ENCODE assay signal across 7 mouse cellular contexts in genomic region chr11:103026901-103027300, GRCm38 (mm10). TPM values are rescaled to one million over a fixed set of nuclear protein-coding genes. Genes with fewer than 3 reads are reported as not detected.
DNase-seq lines count a peak whose midpoint lies in the region; ATAC-seq and TF ChIP-seq lines count a peak whose summit lies in the region.

No protein-coding gene starts in this region.

- H3K9ac ChIP-seq in forebrain, postnatal 0 days = no peak overlapping the region

- ATAC-seq in forebrain, postnatal 0 days = no peak

- no peak for DNase-seq in layer of hippocampus, adult 2 months (ENCODE audit: low spot score in 2 of 2)
- DNase-seq in layer of hippocampus, adult 18-20 months (ENCODE audit: low spot score in 2 of 2) = no peak
- DNase-seq in forebrain, postnatal 0 days = no peak
- DNase-seq in MN1 (ENCODE audit: low spot score) = no peak
- no peak for DNase-seq in testis, postnatal 10 days (ENCODE audit: low spot score)

- H3K27ac ChIP-seq in layer of hippocampus, adult 2 months = peak overlapping the region; percentile 98
- peak overlapping the region; percentile 53 for H3K27ac ChIP-seq in brown adipose tissue, adult 24 weeks (replicated peaks; ENCODE audit: low read depth, low read length)
- H3K27ac ChIP-seq in forebrain, postnatal 0 days (ENCODE audit: low read depth, low read length) = no peak overlapping the region
- peak overlapping the region; percentile 98 for H3K27ac ChIP-seq in macrophage

- 91% methylated on average over 3 of the region's 3 CpGs for WGBS in forebrain, postnatal 0 days
- WGBS in macrophage (ENCODE audit: missing documents) = 31% methylated on average over 3 of the region's 3 CpGs

- no peak for TF ChIP-seq CTCF in layer of hippocampus, adult 2 months (conservative IDR thresholded peaks at IDR 0.05)
- no peak for TF ChIP-seq CTCF in forebrain, postnatal 0 days (IDR thresholded peaks at IDR 0.05; ENCODE audit: low read depth)

- peak overlapping the region; percentile 71; the same call in 1 of the 2 replicates for H3K4me2 ChIP-seq in forebrain, postnatal 0 days (ENCODE audit: low read depth)

- peaks cover 2% of the 10 kb centered on the region; the same call in 1 of the 2 replicates for H3K4me1 ChIP-seq in brown adipose tissue, adult 24 weeks (ENCODE audit: control insufficient read depth, insufficient read depth, insufficient read length, low read length)
- H3K4me1 ChIP-seq in forebrain, postnatal 0 days (ENCODE audit: insufficient read depth) = peaks cover 16% of the 10 kb centered on the region

- H3K27me3 ChIP-seq in forebrain, postnatal 0 days (ENCODE audit: insufficient read depth, low read length) = no peaks in the 10 kb centered on the region

- H3K4me3 ChIP-seq in layer of hippocampus, adult 2 months = peak overlapping the region; percentile 68; the same call in 1 of the 2 replicates
- H3K4me3 ChIP-seq in brown adipose tissue, adult 24 weeks (ENCODE audit: insufficient read depth, low read depth, low read length) = peak overlapping the region; percentile 77; the same call in 1 of the 2 replicates
- no peak overlapping the region for H3K4me3 ChIP-seq in forebrain, postnatal 0 days (ENCODE audit: low read depth, low read length)
- H3K4me3 ChIP-seq in macrophage (ENCODE audit: inconsistent target) = peak overlapping the region; percentile 89

- peaks cover 73% of the 10 kb centered on the region for H3K79me2 ChIP-seq in macrophage (ENCODE audit: inconsistent target)

- no peaks in the 10 kb centered on the region for H3K36me3 ChIP-seq in forebrain, postnatal 0 days (ENCODE audit: insufficient read depth)
- H3K36me3 ChIP-seq in macrophage (ENCODE audit: inconsistent target) = peaks cover 6% of the 10 kb centered on the region; the same call in 1 of the 2 replicates

- no peaks in the 10 kb centered on the region for H3K9me3 ChIP-seq in forebrain, postnatal 0 days (ENCODE audit: low read length)

RNA-seq across cellular contexts. Expression of gene Nmt1, which starts 1.1 kb away (rescaled TPM):
- 100 to 1,000 TPM; 169 to 173 TPM for total RNA-seq in layer of hippocampus, adult 2 months (2021)
- 100 to 1,000 TPM; 166 to 172 TPM for total RNA-seq in layer of hippocampus, adult 18-20 months (2021)
- polyA plus RNA-seq in brown adipose tissue, adult 24 weeks (2012; ENCODE audit: insufficient read depth, insufficient read length, missing spikeins) = 52.6 and 57.2 TPM in 2 replicates
- 63.2 and 64.1 TPM in 2 replicates for total RNA-seq in forebrain, postnatal 0 days (2014; rRNA removed)
- polyA plus RNA-seq in forebrain, postnatal 0 days (2015; fragmentation: Nextera tagmentation; extraction: Ambion mirVana) = 35.0 and 36.7 TPM in 2 replicates
- total RNA-seq in macrophage (2018; cell fraction: chromatin; rRNA removed) = 10 to 100 TPM; 17.8 to 62.3 (median 36.5) TPM
- total RNA-seq in macrophage (2018; cell fraction: cytosol; rRNA removed) = 100 to 1,000 TPM in 2 of 26 experiments, 10 to 100 TPM in 24; 47.5 to 103 (median 66.1) TPM
- total RNA-seq in macrophage (2018; cell fraction: nucleus; rRNA removed) = 10 to 100 TPM; 18.3 to 57.8 (median 36.3) TPM
- polyA plus RNA-seq in macrophage (2018) = 58.0 to 93.5 TPM (median 59.5 TPM) in 3 replicates

RNA-seq across cellular contexts. Expression of gene Dcakd, which starts 1.2 kb away (rescaled TPM):
- 10 to 100 TPM; 77.1 to 80.3 TPM for total RNA-seq in layer of hippocampus, adult 2 months (2021)
- total RNA-seq in layer of hippocampus, adult 18-20 months (2021) = 10 to 100 TPM; 68.9 to 69.0 TPM
- 25.6 and 25.9 TPM in 2 replicates for polyA plus RNA-seq in brown adipose tissue, adult 24 weeks (2012; ENCODE audit: insufficient read depth, insufficient read length, missing spikeins)
- 136 and 148 TPM in 2 replicates for total RNA-seq in forebrain, postnatal 0 days (2014; rRNA removed)
- polyA plus RNA-seq in forebrain, postnatal 0 days (2015; fragmentation: Nextera tagmentation; extraction: Ambion mirVana) = 173 and 191 TPM in 2 replicates
- total RNA-seq in macrophage (2018; cell fraction: chromatin; rRNA removed) = 10 to 100 TPM in 21 of 26 experiments, 1 to 10 TPM in 5; 4.7 to 63.8 (median 24.2) TPM
- total RNA-seq in macrophage (2018; cell fraction: cytosol; rRNA removed) = 10 to 100 TPM in 25 of 26 experiments, 1 to 10 TPM in 1; 9.0 to 27.8 (median 21.2) TPM
- total RNA-seq in macrophage (2018; cell fraction: nucleus; rRNA removed) = 10 to 100 TPM in 25 of 26 experiments, 1 to 10 TPM in 1; 8.1 to 54.4 (median 21.1) TPM
- polyA plus RNA-seq in macrophage (2018) = 24.3 to 27.5 TPM (median 26.4 TPM) in 3 replicates
